Mouse (Mus musculus) ovary, postnatal 36 days (tissue): ENCODE measurements around the gene Ntrk3.

ENCODE experiments used
- DNase-seq: peaks from one replicate; pipeline ENCODE4 v3.0.0; 2022; ENCODE audit warnings: low spot score, mixed read lengths

Ntrk3 gene

DNA sequence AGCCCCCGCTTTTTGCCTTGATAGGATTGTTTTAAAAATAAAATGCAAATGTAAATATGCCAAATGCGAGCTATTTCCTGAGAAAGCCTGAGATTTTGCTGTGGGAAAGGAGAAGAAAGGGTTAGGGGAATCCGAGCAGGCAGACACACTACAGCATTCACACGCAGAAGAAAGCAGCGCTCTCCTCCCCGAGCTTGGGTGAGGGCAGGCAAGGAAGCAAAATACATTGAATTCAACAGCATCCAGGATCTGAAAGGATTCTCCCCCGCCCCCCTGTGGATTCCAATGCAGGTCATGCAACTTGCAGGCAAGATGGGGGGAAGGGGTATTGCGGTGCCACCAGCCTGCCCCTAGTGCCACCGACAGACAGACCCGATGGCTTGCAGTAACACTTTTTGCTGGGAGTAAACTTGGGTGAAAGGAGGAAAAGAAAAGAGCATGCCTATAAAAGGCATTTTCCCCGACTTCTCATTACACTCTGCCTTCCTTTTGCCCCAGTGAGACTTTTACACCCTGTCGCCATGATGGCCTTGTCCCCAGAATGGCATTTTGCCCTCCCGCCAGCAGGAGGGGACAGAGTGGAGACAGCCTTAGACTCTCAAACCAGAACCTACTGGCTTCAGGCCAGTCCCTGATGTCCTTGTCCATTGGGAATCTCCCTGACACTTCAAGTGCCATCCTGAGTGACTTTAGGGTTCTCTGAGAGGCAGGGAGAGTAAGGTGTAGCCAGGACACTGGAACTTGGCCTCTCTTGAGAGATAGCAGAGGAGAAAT is 158.2 kb downstream of the Ntrk3 start:
- DNase-seq: peak; percentile 17

DNA sequence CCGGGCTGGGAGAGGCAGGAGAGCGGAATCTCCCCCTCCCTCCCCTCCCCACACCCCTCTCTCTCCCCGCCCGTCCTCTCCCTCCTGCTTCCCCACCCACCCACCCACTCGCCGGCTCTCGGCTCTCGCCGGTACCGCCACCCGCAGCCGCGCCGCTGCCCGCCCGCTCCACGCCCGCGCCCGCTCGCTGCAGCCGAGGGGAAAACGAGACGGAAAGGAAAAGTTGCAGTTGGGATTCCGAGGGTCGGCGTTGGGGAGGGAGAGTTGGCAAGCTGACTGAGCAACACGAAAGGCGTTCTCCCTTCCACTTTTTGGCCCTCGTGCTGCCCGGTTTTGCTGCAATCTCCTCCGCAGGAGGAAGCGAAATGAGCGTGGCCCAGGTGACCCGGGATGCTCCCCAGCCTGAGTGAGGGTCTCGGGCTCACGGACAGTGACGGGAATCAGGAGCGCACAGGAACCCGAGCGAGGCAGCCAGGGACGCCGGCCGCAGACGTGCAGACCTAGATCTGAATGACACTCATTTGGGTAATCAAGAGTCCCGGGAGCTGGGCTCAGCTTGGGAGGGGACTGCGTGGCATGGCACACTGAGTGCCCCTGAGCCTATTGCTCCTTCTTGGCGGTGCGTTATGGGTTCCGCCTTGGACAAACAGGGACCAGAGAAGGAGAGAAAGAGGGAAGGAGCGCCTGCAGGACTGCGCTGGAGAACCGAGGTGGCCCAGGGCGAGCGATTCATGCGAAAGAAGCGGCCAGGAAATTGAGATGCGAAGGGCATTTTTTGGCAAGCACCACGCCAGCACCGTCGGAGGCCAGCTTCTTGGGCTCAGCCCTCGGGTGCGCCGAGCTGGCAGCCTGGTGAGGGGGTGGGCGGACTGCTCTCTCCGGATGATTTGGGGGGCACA is 159.1 kb downstream of the Ntrk3 start:
- no peak for DNase-seq

DNA sequence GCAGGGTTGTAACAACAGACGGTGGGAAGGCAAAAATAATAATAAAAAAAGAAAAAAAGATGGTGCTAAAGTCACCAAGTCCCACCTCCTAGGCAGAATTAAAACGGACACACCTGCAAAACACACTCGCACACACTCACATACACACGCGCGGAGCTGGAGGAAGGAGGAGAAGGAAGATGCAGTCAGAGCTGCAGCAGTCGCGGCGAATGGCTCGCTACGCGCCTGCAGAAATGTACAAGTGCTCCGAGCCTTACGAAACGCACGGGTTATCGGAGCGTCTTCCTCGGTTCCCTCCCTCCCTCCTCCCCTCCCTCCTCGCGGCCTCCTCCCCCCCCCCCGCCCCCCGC is 159.7 kb downstream of the Ntrk3 start:
- no peak for DNase-seq

DNA sequence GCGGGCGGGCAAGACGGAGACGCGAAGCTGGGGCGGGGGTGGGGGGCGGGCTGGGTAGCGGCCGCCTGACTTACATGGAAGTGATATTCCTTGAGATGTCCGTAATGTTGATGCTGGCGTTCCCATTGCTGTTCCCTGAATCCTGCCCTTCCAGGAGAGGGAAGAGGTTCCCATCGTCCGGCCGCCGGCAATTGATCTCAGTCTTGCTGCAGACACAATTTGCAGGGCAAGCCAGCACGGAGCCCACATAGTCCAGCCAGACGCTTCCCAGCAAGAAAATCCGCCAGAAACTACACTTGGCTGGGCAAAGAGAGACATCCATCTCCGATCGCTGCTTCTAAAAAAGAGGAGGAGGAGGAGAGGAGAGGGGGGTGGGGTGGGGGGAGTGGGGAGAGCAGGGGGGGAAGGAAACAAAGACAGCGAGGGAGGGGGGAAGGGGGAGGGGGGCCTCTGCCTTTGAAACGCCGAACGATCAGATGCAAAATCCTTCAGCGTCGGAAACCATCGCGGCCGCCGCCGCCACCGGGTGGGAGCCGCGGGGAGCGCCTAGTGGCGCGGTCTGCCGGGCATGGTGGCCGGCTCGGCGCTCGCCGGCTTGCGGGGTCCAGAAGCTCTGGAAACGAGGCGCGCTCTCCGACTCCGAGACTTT is 160.2 kb downstream of the Ntrk3 start:
- DNase-seq: peak; percentile 11

DNA sequence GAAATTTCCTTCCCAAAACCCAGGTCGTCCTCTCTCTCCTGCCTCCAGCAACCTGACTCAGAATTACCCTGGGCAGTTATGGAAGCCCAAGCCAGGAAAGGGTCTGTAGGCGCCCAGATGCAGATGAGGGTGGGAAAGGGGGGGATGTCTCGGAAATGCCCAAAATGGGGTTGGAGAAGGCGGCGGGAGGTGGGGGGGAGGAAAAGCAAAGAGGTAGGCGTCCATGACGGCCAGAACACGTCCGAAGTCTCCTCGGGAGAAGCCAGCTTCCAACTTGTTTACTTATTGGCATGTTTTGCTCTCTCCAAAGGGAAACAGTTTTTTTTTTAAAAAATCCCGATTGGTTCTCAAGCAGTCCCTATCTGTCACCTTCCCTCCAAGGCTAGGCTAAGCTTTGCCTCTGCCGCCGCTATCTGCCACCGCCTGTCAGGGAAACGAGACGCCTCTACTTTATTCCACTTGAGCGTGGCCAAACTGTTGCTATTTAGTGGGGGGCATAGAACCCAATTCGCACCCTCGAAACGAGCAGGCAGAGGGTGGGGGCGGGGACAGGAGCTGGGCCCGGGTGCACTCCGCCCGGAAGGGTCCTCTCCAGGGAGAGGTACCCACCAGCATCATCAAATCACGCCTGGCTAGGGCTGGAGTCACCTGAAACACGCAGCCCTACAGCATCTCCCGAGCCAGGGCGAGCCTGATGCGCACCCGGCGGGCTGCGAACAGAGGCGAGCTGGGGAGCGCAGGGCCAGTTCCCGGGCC is 160.9 kb downstream of the Ntrk3 start:
- peak; percentile 38 for DNase-seq

DNA sequence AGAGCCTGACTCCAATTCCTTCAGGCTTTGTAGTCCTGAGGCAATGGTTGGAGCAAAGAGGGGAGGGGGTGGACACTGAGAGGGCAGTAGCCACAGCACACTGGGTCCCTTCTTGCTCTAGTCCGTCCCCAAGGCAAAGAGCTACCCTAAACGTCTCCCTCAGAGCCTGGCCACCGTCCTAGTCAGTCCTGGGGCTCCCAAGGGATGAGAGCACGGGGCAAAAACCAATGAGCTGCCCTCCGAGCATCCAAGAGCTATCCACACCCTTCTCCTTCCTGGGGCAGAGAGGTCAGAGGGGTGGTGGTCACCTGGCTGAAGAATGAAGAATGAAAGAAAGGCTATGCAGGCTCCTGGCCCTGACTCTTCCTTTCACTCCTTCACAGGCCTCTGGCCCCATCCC is 161.6 kb downstream of the Ntrk3 start:
- DNase-seq: no peak

DNA sequence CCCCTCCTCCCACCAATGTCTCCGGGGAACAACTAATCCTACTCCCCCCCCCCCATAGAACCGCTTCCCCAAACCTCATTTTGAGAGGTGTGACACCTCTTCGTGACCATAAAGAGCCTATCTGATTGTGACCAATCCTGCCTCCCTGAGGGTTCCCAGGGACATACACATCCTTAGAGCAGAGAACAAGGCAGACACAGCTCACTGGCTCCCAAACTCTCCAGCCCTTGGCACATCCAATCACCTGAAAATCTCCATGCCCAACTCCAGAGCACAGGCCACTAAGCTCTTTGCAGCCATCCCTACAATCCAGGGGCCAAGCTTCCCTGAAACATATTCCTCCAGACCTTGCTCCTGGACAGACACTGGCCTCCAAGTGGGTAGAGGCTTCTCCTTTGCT is 162.3 kb downstream of the Ntrk3 start:
- DNase-seq: no peak

DNA sequence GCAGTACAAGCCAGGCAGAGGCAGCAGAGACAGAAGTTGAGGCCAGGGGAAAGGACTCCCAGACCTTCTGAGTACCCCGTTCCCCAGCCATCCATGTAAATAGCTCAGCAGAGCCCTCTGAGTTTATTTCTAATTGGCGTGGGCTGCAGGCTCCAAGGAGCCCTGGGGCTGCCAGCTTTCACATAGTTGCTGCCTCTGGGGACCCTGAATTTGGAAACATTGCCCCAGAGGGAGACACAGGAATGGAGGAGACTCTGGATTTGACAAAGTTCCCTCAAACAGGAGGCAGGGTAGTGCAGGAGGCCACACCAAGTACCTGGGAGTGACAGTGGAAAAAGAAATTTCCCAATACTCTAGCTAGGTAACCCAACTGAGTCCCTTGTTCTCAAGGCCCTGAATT is 166.6 kb downstream of the Ntrk3 start:
- no peak for DNase-seq

DNA sequence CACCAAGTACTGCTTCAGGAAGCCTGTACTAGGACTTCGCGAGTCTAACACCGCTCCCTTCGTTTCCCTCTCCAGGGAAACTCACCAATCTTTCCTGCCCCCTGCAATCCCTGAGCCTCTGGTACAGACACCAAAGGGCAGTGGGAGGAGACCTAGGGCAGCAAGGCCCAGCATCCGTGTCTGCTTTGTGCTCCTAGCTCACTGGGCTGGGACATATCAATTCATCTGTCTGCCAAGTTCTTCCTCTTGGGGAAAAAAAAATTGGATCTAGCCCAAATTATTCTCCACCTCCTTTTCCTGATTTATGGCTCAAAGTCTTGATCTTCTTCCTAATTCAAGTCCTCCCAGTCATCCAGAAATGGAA is 168.6 kb downstream of the Ntrk3 start:
- DNase-seq: no peak

DNA sequence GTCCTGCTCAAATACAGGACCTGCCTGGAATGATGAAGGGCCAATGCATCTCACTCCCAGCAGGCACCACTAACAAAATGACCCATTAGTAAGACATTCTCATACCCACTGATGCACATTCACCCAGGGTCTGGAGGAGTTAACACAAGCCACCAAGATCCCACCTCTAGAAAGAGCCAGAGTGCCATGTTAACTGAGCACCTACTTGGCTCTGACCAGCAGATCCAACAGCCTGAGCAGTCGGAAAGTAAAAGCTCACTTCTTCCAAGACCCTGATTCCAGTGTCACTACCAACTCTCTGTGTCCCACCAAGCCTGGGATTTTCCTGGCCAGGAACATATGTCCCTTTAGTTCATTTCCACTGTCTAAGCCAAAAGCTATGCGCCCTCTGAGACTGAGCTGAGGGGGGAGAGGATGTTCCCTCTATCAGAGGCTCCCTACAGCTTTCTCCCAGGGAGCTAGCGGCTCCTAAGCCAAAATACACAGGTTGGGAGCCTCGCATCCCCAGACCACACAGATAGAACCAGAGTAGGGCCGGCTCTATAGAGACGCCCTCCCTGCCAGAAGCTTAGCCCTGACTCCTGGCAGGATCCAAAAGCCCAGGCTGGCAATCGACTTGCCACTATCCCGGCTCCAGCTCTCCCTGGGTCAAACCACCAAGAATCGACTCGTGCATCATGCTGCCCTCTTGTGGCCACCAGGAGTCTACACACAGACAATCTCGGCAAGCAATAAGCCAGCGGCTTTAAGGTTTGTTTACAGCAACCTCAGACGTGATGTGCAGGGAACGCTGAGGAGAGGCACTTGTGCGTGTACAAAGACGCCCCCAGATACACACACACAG is 169.2 kb downstream of the Ntrk3 start:
- DNase-seq: peak; percentile 56

DNA sequence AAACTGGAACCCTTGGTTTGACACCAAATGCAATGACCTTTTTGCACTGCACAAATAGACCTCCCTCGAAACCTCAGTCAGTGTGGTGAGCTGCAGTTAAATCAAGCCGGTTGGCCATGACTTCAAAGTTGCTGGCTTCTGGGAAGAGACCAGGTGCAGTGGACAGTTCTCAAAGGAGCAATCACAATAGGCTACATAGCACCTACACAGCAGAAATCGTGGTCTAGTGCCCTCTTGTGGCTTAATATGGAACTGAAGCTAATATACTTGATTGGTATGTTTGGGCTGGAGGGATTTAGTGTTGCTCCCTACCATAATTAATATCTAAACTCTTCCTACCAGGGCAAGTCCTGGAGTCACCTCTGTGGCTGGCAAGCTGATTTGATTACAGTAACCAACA is 171.2 kb downstream of the Ntrk3 start:
- no peak for DNase-seq

DNA sequence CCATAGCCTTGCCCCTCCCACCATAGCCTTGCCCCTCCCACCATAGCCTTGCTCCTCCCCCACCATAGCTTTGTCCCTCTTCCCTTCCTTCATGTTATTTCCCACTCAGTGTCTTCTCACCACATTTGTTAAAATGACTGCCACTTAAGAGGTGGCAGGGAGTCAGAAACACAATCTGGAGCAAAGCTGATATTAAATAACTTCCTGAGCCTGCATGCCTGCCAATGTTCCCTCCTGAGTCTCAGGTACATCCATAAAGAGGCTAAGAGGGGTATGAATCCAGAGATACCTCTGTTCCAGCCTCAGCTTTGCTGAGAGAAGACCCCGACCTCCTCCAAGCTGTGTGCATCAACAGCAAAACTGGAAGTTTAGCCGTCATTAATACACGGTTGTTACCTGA is 172.4 kb downstream of the Ntrk3 start:
- DNase-seq: no peak

DNA sequence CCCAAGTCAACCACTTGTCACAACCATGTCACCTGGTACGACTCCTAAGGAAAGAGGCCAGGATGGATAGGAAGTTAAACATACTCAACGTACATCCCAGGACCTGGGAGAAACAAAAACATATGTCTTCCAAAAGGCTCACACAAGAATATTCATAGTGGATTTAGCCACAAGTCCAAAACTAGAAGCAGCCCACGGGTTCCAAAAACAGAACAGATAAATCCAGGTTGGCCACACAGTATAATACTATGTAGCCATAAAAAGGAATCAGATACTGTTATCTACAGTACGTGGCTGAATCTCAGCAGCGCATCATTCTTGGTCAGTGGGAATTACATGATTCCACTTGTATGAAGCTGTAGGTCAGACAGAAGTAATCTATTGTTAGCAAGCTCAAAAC is 179.3 kb downstream of the Ntrk3 start:
- no peak for DNase-seq

DNA sequence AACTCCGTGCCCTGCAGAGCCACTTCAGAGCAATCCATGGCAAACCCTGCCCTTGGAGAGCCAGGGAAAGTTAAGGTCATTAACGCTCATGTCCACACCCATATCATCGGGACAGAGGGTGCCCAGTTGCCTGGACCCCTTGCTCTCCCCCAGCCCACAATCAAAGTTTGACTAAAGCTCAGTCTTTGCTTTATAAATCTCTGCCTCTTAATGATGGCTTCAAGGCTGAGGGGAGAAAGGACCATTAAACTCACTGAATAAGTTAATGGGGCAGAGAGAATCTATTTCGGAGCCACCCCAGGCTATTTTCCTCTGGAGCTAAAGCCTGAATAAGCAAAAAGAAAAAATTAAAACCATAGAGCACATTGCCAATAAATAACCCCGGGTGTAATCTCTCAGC is 182.3 kb downstream of the Ntrk3 start:
- no peak for DNase-seq

DNA sequence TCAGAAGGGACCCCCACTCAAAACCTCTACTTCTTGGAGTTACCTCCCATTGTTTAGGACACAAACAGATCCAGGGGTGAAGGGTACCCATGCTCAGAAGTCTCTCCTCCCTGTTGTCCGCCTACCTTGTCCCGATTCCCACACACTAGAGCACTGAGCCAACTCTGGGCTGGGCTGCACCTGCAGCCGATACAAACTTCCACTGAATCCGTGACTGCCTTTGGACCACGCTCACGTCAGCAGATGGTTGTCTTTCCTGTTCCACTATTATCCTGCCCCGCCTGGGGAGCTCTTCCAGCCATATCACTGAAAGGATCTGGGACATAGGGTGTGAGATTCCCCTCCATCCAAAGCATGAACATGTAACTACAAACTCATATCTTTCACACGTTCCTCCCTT is 188.4 kb downstream of the Ntrk3 start:
- no peak for DNase-seq

DNA sequence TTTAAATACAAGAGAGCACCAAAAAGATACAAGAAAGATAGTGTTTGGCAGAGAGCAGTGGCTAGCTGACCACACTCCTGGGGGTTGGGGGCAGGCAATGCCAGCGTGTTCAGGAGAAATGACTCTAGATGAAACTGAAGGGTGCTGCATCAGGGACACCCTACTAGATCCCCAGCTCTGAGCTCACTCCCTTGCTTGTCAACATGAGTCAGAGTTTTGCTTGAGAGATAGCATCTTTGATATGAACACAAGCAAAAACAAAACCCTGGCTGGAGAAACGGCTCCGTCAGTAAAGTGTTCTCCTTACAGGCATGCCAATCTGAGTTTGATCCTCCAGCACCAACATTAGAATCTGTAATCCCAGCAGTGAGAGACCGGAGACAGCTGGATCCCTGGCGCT is 189.1 kb downstream of the Ntrk3 start:
- DNase-seq: no peak

DNA sequence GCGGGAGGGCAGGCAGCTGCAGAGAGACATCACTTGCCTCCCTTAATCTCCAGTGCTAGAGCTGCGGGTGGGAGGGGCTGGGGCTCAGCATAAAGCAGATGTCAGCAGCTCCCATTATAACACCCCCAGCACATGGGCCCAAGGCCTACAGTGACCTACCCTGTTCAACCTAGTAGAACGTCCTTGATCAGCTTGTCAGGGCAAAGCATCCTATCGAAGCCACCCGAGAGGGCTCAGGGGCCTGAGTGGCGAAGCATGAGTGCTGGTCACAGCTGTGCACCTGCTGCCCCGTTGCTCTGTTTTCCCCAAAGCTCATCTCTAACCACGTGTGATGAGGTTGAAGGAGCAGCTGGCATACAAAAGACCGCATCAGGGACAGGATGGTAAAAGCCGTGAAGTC is 191.3 kb downstream of the Ntrk3 start:
- no peak for DNase-seq

DNA sequence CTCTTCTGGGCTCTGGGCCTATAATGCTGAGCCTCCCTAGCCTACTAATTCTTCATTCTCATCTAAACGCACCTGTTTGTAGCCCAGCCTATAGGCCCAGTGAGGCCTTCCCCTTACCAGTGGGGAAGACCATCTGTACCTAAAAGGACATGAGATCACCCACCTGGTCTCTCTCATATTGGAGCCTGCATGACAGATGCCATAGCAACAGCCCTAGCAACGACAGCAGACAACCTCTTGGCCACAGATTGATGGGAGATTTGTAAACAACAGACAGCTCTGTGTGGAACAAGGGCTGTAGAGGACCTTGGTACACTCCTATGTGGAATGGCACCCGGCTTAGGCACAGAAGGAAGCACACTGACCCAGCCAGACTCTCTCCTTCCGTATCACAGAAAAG is 195.3 kb downstream of the Ntrk3 start:
- DNase-seq: no peak

DNA sequence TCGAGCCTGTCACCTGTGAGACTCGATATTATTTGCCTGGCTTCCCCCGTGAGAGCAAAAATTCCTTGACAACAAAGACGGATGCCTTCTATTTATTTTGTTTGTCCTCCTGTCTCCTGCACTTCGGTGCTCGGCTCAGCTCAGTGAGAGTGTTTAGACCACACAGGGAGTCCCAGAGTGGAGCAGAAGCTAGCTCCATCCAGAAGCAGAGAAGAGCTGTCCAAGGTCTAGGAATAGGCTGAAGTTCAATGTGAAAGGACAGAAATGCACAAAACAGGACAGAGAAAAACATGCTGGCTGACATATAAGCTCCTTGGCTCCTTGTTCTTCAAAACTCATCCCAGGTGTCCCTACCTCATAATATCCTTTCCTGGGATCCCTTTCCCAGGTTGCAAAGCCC is 207.5 kb downstream of the Ntrk3 start:
- DNase-seq: no peak

DNA sequence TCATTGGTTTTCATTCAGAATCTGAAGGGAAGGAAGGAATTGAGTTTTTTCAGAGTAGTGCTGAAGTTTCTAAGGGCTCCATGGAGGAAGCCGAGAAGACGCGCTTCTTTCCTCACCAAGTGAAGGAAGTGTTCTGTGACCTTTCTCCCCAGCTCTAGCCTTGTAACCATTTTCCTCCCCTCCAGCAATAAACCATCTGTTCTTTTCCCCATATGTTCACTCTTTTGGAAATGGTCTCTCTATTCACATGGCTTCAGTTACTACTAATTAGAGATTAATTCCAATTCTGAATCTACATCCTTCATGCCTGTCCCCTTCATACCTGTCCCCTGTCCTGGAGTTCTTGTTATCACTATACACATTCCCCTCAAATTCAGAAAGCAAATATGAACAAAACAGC is 209.8 kb downstream of the Ntrk3 start:
- DNase-seq: no peak

DNA sequence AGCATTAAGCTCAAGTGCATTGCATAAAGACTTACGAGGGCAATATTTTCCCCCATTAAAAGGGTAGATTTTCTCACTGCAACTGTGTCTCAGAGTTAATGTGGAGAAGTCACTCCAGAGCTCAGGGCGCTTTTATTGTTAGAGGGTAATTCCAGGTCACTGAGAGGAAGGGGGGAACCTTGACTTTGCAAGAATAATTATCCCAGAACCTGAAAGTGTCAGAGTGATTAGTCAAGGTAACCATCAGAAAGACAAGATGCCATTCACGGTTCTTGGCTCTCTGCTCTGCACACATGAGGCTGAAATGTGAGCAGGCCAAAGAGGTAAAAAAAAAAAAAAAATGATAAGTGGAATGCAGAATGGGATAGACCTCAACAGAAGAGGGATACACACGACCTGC is 210.2 kb downstream of the Ntrk3 start:
- DNase-seq: no peak
